ENCODE assay signal across 8 mouse cellular contexts in genomic region chr4:46452481-46452850, GRCm38 (mm10). TPM values are rescaled to one million over a fixed set of nuclear protein-coding genes. Genes with fewer than 3 reads are reported as not detected.
DNase-seq lines count a peak whose midpoint lies in the region; ATAC-seq and TF ChIP-seq lines count a peak whose summit lies in the region.

No protein-coding gene starts in this region.

- TF ChIP-seq CTCF in stomach, postnatal 0 days (IDR thresholded peaks at IDR 0.05; ENCODE audit: low read depth): no peak

- H3K4me1 ChIP-seq in embryonic facial prominence, embryonic 13.5 days: peaks cover 47% of the 10 kb centered on the region
- peaks cover 54% of the 10 kb centered on the region for H3K4me1 ChIP-seq in heart, embryonic 12.5 days (replicated peaks)
- peaks cover 34% of the 10 kb centered on the region for H3K4me1 ChIP-seq in kidney, embryonic 16.5 days (ENCODE audit: insufficient read depth, low read length)
- peaks cover 79% of the 10 kb centered on the region for H3K4me1 ChIP-seq in liver, embryonic 13.5 days (replicated peaks)
- peaks cover 5% of the 10 kb centered on the region for H3K4me1 ChIP-seq in stomach, postnatal 0 days (replicated peaks; ENCODE audit: control insufficient read depth, insufficient read depth)

- 0 out of 2 replicates have a peak, but pooled peaks have one; percentile 2 for ATAC-seq in embryonic facial prominence, embryonic 13.5 days (ENCODE audit: insufficient number of reproducible peaks, insufficient read depth, low FRiP score, low TSS enrichment, low read depth)
- ATAC-seq in heart, embryonic 12.5 days (ENCODE audit: insufficient number of reproducible peaks, low FRiP score): peak; percentile 19; the same call in 1 of the 2 replicates
- peak; percentile 21; the same call in 1 of the 2 replicates for ATAC-seq in kidney, embryonic 16.5 days (ENCODE audit: low FRiP score, low TSS enrichment)
- ATAC-seq in liver, embryonic 13.5 days (ENCODE audit: low read depth): peak; percentile 45
- ATAC-seq in stomach, postnatal 0 days (ENCODE audit: low FRiP score, low TSS enrichment): peak; percentile 37

- peak overlapping the region; percentile 100 for H3K27ac ChIP-seq in embryonic facial prominence, embryonic 13.5 days
- peak overlapping the region; percentile 100 for H3K27ac ChIP-seq in heart, embryonic 12.5 days (ENCODE audit: poor library complexity, severe bottlenecking)
- peak overlapping the region; percentile 99 for H3K27ac ChIP-seq in kidney, embryonic 16.5 days (ENCODE audit: low read length)
- H3K27ac ChIP-seq in liver, embryonic 13.5 days: peak overlapping the region; percentile 99
- peak overlapping the region; percentile 99 for H3K27ac ChIP-seq in stomach, postnatal 0 days (replicated peaks)

- peak overlapping the region; percentile 87 for H3K4me3 ChIP-seq in embryonic facial prominence, embryonic 13.5 days
- H3K4me3 ChIP-seq in heart, embryonic 12.5 days: peak overlapping the region; percentile 98
- peak overlapping the region; percentile 92 for H3K4me3 ChIP-seq in kidney, embryonic 16.5 days (ENCODE audit: low read length)
- peak overlapping the region; percentile 97 for H3K4me3 ChIP-seq in liver, embryonic 13.5 days (replicated peaks)
- H3K4me3 ChIP-seq in stomach, postnatal 0 days (ENCODE audit: low read depth, low read length): peak overlapping the region; percentile 91

- H3K9me3 ChIP-seq in embryonic facial prominence, embryonic 13.5 days: no peaks in the 10 kb centered on the region
- no peaks in the 10 kb centered on the region for H3K9me3 ChIP-seq in heart, embryonic 12.5 days (replicated peaks)
- no peaks in the 10 kb centered on the region for H3K9me3 ChIP-seq in kidney, embryonic 16.5 days (ENCODE audit: low read length)
- no peaks in the 10 kb centered on the region for H3K9me3 ChIP-seq in liver, embryonic 13.5 days (replicated peaks)
- no peaks in the 10 kb centered on the region for H3K9me3 ChIP-seq in stomach, postnatal 0 days (ENCODE audit: control insufficient read depth, low read length)

- peak overlapping the region; percentile 99 for H3K9ac ChIP-seq in embryonic facial prominence, embryonic 13.5 days
- peak overlapping the region; percentile 99 for H3K9ac ChIP-seq in heart, embryonic 12.5 days
- peak overlapping the region; percentile 100 for H3K9ac ChIP-seq in kidney, embryonic 16.5 days (replicated peaks; ENCODE audit: low read length)
- H3K9ac ChIP-seq in liver, embryonic 13.5 days: peak overlapping the region; percentile 98
- peak overlapping the region; percentile 96 for H3K9ac ChIP-seq in stomach, postnatal 0 days (ENCODE audit: low read length)

- H3K4me2 ChIP-seq in embryonic facial prominence, embryonic 13.5 days: peak overlapping the region; percentile 81
- peak overlapping the region; percentile 84 for H3K4me2 ChIP-seq in heart, embryonic 12.5 days
- peak overlapping the region; percentile 74 for H3K4me2 ChIP-seq in kidney, embryonic 16.5 days (replicated peaks; ENCODE audit: low read depth, low read length)
- H3K4me2 ChIP-seq in liver, embryonic 13.5 days: peak overlapping the region; percentile 90
- H3K4me2 ChIP-seq in stomach, postnatal 0 days (replicated peaks; ENCODE audit: low read depth): peak overlapping the region; percentile 69

- DNase-seq in 3134 (ENCODE audit: extremely low read depth, insufficient read length, low spot score) (peak; percentile 88), adipocyte (ENCODE audit: low spot score) (peak; percentile 63)
- DNase-seq in liver, embryonic 13.5 days: peak; percentile 76
- DNase-seq in natural killer cell, adult 2 months (ENCODE audit: low spot score in 2 of 2): peak; percentile 37 to 56
- DNase-seq in stomach, postnatal 0 days (ENCODE audit: low spot score): peak; percentile 74

- H3K36me3 ChIP-seq in embryonic facial prominence, embryonic 13.5 days: 0 out of 2 replicates have a peak, but pooled peaks cover 9% of the 10 kb centered on the region
- peaks cover 5% of the 10 kb centered on the region; the same call in 1 of the 2 replicates for H3K36me3 ChIP-seq in heart, embryonic 12.5 days
- H3K36me3 ChIP-seq in kidney, embryonic 16.5 days (ENCODE audit: insufficient read depth, low read length): no peaks in the 10 kb centered on the region
- peaks cover 46% of the 10 kb centered on the region for H3K36me3 ChIP-seq in liver, embryonic 13.5 days
- no peaks in the 10 kb centered on the region for H3K36me3 ChIP-seq in stomach, postnatal 0 days (ENCODE audit: control insufficient read depth, insufficient read depth, low read length)

- under 1% methylated on average over 19 of the region's 19 CpGs for WGBS in embryonic facial prominence, embryonic 13.5 days
- under 1% methylated on average over 19 of the region's 19 CpGs for WGBS in heart, embryonic 12.5 days
- WGBS in kidney, embryonic 16.5 days: under 1% methylated on average over 19 of the region's 19 CpGs
- WGBS in liver, embryonic 13.5 days (ENCODE audit: insufficient replicate concordance): under 1% methylated on average over 19 of the region's 19 CpGs
- whole genome bisulfite sequencing in stomach, postnatal 0 days: 0% methylated on average over 19 of the region's 19 CpGs

- H3K27me3 ChIP-seq in embryonic facial prominence, embryonic 13.5 days: no peaks in the 10 kb centered on the region
- no peaks in the 10 kb centered on the region for H3K27me3 ChIP-seq in heart, embryonic 12.5 days (replicated peaks)
- no peaks in the 10 kb centered on the region for H3K27me3 ChIP-seq in kidney, embryonic 16.5 days (ENCODE audit: insufficient read depth, low read length)
- no peaks in the 10 kb centered on the region for H3K27me3 ChIP-seq in liver, embryonic 13.5 days
- no peaks in the 10 kb centered on the region for H3K27me3 ChIP-seq in stomach, postnatal 0 days (ENCODE audit: control insufficient read depth, insufficient read depth, low read length)

- no peak for TF ChIP-seq EP300 in stomach, postnatal 0 days (optimal IDR thresholded peaks at IDR 0.05)

RNA-seq across cellular contexts. Expression of gene Anp32b, which starts 1.8 kb away (rescaled TPM):
- polyA plus RNA-seq in embryonic facial prominence, embryonic 13.5 days (2015; fragmentation: Nextera tagmentation; extraction: Ambion mirVana): 313 and 339 TPM in 2 replicates
- 209 and 214 TPM in 2 replicates for polyA plus RNA-seq in heart, embryonic 12.5 days (2016; fragmentation: Nextera tagmentation; extraction: Ambion mirVana)
- 284 and 308 TPM in 2 replicates for polyA plus RNA-seq in kidney, embryonic 16.5 days (2015; fragmentation: Nextera tagmentation; extraction: Ambion mirVana)
- polyA plus RNA-seq in liver, embryonic 13.5 days (2015; fragmentation: Nextera tagmentation; extraction: Ambion mirVana): 555 and 600 TPM in 2 replicates
- 88.7 and 97.1 TPM in 2 replicates for polyA plus RNA-seq in stomach, postnatal 0 days (2015; fragmentation: Nextera tagmentation; extraction: Ambion mirVana)

RNA-seq across cellular contexts. Expression of gene Nans, which starts 36.6 kb away (rescaled TPM):
- polyA plus RNA-seq in embryonic facial prominence, embryonic 13.5 days (2015; fragmentation: Nextera tagmentation; extraction: Ambion mirVana): 88.1 and 105 TPM in 2 replicates
- 62.2 and 68.3 TPM in 2 replicates for polyA plus RNA-seq in heart, embryonic 12.5 days (2016; fragmentation: Nextera tagmentation; extraction: Ambion mirVana)
- 75.7 and 78.5 TPM in 2 replicates for polyA plus RNA-seq in kidney, embryonic 16.5 days (2015; fragmentation: Nextera tagmentation; extraction: Ambion mirVana)
- polyA plus RNA-seq in liver, embryonic 13.5 days (2015; fragmentation: Nextera tagmentation; extraction: Ambion mirVana): 65.4 and 77.9 TPM in 2 replicates
- 65.1 and 67.7 TPM in 2 replicates for polyA plus RNA-seq in stomach, postnatal 0 days (2015; fragmentation: Nextera tagmentation; extraction: Ambion mirVana)

RNA-seq across cellular contexts. Expression of gene Hemgn, which starts 39.2 kb away (rescaled TPM):
- 0.87 and 4.4 TPM in 2 replicates for polyA plus RNA-seq in embryonic facial prominence, embryonic 13.5 days (2015; fragmentation: Nextera tagmentation; extraction: Ambion mirVana)
- polyA plus RNA-seq in heart, embryonic 12.5 days (2016; fragmentation: Nextera tagmentation; extraction: Ambion mirVana): 9.7 and 12.4 TPM in 2 replicates
- 1.4 and 1.5 TPM in 2 replicates for polyA plus RNA-seq in kidney, embryonic 16.5 days (2015; fragmentation: Nextera tagmentation; extraction: Ambion mirVana)
- polyA plus RNA-seq in liver, embryonic 13.5 days (2015; fragmentation: Nextera tagmentation; extraction: Ambion mirVana): 405 and 482 TPM in 2 replicates
- polyA plus RNA-seq in stomach, postnatal 0 days (2015; fragmentation: Nextera tagmentation; extraction: Ambion mirVana): 0.78 and 1.2 TPM in 2 replicates

Comparison
In these comparisons a context has a peak if more than half of its experiments do, and no peak if none do; other contexts are left out.
1. Peak in every context shown above with its lines: DNase-seq, ATAC-seq, H3K4me3 ChIP-seq and H3K27ac ChIP-seq.
2. RNA of gene Hemgn, which starts 39.2 kb away (polyA plus RNA-seq): 405 to 482 TPM in liver, embryonic 13.5 days; 9.7 to 12.4 TPM in heart, embryonic 12.5 days, 1.4 to 1.5 TPM in kidney, embryonic 16.5 days, 0.87 to 4.4 TPM in embryonic facial prominence, embryonic 13.5 days and 0.78 to 1.2 TPM in stomach, postnatal 0 days; every median in the first group is over 10 times any median in the second.